Mouse (Mus musculus) gastrocnemius, postnatal 36 days (tissue): Measurements from ENCODE around the gene Iqgap3. TPM values are rescaled to one million over a fixed set of nuclear protein-coding genes. Genes with fewer than 3 reads are reported as not detected.

ENCODE experiments used
- DNase-seq, 2 experiments: peaks; one replicate each; pipeline ENCODE4 v3.0.0; 2022
- intact Hi-C: fragments of 180-260 bp; cut with DNase I; formaldehyde crosslinking; loops from one replicate; pipeline ENCODE4 v1.15.1; 2025
- long read RNA-seq, 2 experiments: library from polyadenylated mRNA; stranded (forward); transcript quantifications; one replicate each; pipeline ENCODE4 v2.0.0; 2021
- total RNA-seq, 2 experiments: library from RNA; stranded (reverse); gene quantifications; 2 replicates each; pipeline ENCODE4 v1.2.3; 2021

Iqgap3 gene
- total RNA-seq: under 1 TPM; 0.64 TPM
- long read RNA-seq, experiment 1: 0 reads
- long read RNA-seq, experiment 2: 0 reads

DNA sequence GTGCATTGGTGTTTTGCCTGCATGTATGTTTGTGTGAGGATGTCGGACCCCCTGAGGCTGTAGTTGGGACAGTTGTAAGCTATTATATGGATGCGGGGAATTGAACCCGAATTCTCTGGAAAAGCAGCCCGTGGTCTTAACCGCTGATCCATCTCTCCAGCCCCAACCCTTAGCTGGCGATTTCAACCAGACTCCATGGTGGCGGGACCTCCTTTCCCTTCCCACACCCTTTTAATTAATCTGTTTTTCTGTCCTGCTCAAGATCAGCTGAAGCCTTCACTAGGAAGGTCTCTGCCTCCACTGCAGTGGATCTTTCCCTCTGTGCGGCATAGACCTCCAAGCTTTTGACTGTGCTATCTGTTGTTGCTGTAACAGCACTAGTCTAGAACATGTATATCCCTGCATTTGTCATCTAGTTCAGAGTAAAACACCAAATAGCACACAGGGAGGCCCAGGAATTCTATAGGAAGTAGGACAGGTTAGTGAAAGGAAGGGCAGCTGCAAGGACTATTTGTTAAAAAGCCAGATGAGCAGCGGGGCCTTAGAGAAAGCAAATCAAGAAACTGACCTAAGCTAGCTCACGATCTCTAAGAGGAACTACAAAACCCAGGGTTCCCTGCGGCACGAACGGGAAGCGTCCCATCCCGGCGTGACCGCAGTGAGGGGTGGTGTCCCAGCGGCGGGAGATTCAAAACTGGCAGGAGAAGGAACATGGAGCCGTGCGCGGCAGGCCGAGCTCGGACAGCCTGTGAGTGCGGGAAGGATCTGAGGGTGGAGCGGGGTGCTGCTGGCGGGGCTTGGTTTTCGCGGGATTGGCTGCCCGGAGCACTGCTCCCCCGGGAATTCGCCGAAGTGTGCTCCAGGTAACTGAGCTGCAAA, at the start of gene Iqgap3:
TSS of gene Iqgap3 (plus strand) at position 627 of the 879 bp plus-strand sequence.
- peak; percentile 74 to 90 for DNase-seq
- intact Hi-C loops: no loop called here

DNA sequence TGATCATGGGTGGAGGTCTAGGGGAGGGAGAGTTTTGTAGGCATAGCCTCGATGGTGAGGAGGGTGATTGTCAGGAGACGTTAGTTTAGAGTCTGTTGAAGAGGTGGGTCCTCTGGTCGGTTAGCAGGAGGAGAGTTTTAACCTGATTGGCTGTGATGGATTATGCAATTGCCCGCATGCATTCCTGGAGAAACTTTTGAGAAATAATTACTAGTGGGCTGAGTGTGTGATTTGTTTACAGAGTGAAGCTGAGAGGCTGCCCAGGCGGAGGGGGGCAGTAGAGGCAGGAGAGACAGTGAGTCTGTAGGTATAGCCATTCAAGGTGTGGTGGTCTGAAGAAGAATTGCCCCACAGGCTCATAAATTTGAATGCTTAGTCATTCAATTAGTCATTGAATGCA, 48.3 kb upstream of the Iqgap3 start:
- DNase-seq: no peak
- intact Hi-C loops: no loop called here

GRCm38 (mm10) chr3:88035561-88036293, 46.0 kb upstream of the Iqgap3 start:
- no peak for DNase-seq
- intact Hi-C loops: no loop called here

DNA sequence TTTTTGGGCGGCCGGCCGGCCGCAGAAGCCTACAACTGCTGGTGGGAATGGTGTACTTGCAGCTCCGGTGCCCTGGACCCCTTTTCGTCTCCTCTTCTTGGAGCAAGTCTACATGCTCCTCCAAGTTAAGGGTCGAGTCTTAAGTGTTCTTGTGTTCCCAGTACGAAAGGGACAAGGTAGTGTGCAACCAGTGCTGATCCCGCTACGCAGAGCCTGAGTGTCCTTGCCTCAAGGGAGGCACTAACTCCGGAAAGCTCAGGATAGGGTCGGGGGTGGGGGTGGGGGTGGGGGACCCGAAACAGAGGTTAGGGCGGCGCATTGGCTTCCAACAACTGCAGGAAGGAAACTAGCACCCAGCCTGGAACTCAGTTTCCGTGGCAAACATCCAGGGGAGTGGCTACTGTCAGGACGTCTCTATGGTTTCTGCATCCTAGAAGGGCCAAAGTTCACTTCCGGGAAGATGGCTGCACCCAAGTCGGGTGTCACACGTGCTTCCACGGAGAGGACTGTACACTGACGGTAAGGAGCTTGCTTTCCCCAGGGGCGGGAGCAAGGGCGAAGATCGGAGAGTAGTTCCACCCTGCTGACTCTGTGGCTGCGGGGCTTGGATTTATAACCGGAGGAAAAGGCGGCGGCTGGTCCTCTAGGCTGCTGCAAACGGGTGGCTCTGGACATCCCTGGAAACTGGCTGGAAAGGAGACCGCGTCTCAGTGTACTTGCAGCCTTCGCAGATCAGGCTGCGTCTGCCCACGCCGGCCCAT, 38.9 kb upstream of the Iqgap3 start, which contains the start of gene Gpatch4:
TSS of gene Gpatch4 (plus strand) at position 448 of the 761 bp plus-strand sequence.
- intact Hi-C loops: no loop called here
- DNase-seq: peak; percentile 67 to 81

GRCm38 (mm10) chr3:88049532-88049931, 32.2 kb upstream of the Iqgap3 start:
- intact Hi-C loops: no loop called here
- DNase-seq: no peak

- intact Hi-C loops: no loop called here
- DNase-seq: no peak
Measured at GRCm38 (mm10) chr3:88057030-88057429, 24.7 kb upstream of the Iqgap3 start.

DNA sequence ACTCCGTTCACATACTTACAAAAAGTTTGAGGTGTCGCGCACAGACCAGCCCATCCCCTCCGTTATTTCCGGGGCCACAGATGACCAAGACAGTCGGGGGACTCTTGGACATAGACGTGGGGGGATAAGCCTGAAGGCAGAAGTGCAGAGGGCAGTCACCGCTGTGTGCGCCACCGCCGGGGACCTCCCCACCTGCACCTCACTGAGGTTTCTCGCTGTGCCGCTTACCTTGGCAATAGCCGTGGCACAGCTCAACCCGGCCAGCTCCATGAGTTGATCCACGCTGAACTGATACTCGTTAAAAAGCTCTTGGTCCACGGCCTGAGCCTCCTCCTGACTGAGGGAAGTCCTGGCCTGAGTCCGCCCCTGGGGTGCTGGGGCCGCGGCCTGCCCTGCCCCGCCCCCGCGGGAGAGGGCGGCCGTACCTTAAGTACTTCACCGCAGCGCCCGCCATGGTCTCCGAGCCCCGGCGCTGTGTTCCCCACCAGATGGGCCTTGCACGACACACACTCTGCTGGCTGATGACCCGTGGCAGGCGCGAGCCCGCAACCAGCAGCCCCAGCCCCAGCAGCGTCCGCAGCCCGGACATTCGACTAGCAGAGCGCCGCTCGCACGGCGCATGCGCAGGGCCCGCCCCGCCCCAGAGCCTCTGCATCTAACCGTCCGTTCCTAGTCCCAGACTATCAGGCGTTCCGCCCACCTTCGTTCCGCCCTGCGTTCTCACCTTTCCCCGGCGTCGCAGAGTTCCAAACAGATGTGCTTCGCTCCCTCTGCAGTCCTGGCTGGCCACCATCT, 23.7 kb upstream of the Iqgap3 start, which contains the start of gene Naxe:
TSS of gene Naxe (minus strand) at position 594 of the 795 bp plus-strand sequence.
- peak; percentile 79 to 80 for DNase-seq
- intact Hi-C loops: no loop called here

- intact Hi-C loops: loop anchor here (1.0 kb wide), 1 partner anchor 56 kb away; no protein-coding TSS in a partner anchor
- no peak for DNase-seq
Measured at GRCm38 (mm10) chr3:88068386-88068785, 13.4 kb upstream of the Iqgap3 start.

DNA sequence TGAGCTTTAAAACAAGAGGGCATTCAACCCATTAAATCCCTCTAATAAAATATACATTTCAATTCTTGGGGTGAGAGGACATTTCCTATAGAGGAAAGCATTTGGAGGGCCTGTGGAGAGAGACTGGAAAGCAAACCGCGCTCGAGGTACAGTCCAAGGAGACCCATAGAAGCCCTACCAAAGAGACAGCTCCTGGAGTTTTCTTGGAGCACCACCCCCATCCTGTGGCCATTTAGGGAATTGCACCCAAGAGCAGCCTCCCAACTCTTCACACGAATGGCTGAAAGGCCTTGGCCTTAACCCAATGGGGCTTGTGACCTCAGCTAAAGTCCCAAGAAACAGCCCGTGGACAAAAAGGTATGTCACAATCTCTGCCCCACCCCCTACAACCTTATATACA, 10.0 kb upstream of the Iqgap3 start:
- intact Hi-C loops: loop anchor here (1.0 to 10.0 kb wide), 2 partner anchors 61 to 137 kb away; partner anchors contain the start of genes Isg20l2 and Rrnad1
- peak; percentile 80 to 86 for DNase-seq

GRCm38 (mm10) chr3:88073631-88074030, 8.1 kb upstream of the Iqgap3 start:
- intact Hi-C loops: loop anchor here (10.0 kb wide), 1 partner anchor 139 kb away; the partner anchor contains the start of genes Isg20l2 and Rrnad1

GRCm38 (mm10) chr3:88074351-88074750, 7.4 kb upstream of the Iqgap3 start:
- no peak for DNase-seq
- intact Hi-C loops: loop anchor here (10.0 kb wide), 1 partner anchor 140 kb away; the partner anchor contains the start of genes Isg20l2 and Rrnad1

More at GRCm38 (mm10) chr3:88073631-88074030, 8.1 kb upstream of the Iqgap3 start:
- no peak for DNase-seq

- no peak for DNase-seq
- intact Hi-C loops: loop anchor here (10.0 kb wide), 1 partner anchor 140 kb away; the partner anchor contains the start of genes Isg20l2 and Rrnad1
Measured at GRCm38 (mm10) chr3:88074766-88075165, 7.0 kb upstream of the Iqgap3 start.

DNA sequence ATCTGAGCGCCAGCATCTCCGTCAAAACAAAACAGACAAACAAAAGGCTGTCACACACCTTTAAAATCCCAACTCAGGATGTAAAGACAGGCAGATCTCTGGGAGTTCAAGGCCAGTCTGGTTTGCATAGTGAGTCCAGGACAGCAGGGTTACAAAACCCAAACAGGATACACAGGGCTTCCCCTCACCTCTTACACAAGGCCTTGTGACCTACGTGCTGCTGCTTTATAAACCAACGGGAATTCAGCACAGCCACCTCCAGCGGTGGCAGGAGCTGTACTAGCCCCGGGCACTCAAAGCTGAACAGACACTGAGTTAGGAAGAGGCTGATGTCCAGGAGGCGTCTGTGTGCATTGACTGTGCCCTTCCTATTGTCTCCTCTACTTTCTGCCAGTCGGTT, 4.3 kb upstream of the Iqgap3 start:
- DNase-seq: no peak
- intact Hi-C loops: loop anchor here (10.0 kb wide), 1 partner anchor 143 kb away; the partner anchor contains the start of genes Isg20l2 and Rrnad1

DNA sequence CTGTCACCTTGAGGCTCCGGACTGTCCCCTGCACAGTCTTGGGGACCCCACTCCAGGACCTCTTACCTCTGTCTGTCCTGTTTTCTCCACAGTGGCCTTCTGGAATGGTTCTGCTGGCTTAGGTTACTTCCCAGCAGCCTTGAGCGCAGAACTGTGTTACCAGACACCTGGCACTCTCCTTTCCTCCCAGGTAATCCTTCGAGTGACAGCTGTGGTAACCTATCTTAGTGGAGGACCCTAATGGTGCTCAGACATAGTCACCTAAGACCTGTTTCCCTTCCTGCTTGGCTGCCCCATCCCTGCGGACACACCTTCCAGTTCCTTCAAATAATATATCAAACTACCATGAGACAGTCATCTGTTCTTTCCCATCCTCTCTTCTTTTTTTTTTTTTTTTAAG, 3.6 kb upstream of the Iqgap3 start, which contains the start of gene Ttc24:
TSS of gene Ttc24 (minus strand) at position 101 of the 400 bp plus-strand sequence.
- intact Hi-C loops: loop anchor here (10.0 kb wide), 1 partner anchor 143 kb away; the partner anchor contains the start of genes Isg20l2 and Rrnad1
- DNase-seq: no peak

DNA sequence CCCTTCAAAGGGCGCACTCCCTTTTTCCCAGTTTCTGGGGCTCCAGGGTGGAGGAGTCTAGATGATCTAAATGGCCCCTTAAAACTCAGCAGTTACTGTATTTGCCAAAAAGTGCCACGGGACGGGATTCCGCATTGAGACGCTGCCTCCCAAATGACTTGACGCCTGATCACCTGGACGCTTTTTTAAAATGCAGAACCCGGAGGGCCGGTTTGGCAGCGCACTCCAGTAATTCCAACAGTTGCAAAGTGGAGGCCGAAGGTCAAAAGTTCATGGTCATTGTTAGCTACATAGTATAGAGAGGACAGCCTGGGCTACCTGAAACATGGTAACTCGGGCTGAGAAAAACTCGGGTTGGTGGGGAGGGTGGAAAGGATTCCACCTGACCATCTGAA, 450 bp downstream of the Iqgap3 start:
- intact Hi-C loops: no loop called here

GRCm38 (mm10) chr3:88082663-88083062, 892 bp downstream of the Iqgap3 start:
- DNase-seq: no peak
- intact Hi-C loops: no loop called here

More for the DNA sequence above, 450 bp downstream of the Iqgap3 start:
- no peak for DNase-seq

- intact Hi-C loops: no loop called here
- no peak for DNase-seq
Measured at GRCm38 (mm10) chr3:88084001-88084400, 2.2 kb downstream of the Iqgap3 start.

- intact Hi-C loops: no loop called here
- DNase-seq: no peak
Measured at GRCm38 (mm10) chr3:88085459-88085858, 3.7 kb downstream of the Iqgap3 start.

DNA sequence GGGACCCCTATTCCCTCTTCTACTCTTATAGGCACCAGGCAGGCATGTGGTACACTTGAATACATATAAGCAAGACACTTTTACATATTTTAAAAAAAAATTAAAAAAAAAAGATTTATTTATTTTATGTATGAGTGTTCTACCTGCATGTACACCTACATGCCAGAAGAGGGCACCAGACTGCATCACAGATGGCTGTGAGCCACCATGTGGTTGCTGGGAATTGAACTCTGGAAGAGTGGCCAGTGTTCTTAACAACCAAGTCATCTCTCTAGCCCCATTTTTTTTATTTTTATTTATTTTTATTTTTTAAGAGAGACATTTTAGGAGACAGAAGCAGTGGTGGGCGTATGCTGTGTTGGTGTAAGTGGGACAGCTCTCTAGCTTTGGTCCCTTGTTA, 5.9 kb downstream of the Iqgap3 start:
- intact Hi-C loops: loop anchor here (2.0 kb wide), 2 partner anchors 87 to 155 kb away; no protein-coding TSS in a partner anchor
- no peak for DNase-seq
